ENCODE assay signal across 12 mouse cellular contexts in the genomic region with DNA sequence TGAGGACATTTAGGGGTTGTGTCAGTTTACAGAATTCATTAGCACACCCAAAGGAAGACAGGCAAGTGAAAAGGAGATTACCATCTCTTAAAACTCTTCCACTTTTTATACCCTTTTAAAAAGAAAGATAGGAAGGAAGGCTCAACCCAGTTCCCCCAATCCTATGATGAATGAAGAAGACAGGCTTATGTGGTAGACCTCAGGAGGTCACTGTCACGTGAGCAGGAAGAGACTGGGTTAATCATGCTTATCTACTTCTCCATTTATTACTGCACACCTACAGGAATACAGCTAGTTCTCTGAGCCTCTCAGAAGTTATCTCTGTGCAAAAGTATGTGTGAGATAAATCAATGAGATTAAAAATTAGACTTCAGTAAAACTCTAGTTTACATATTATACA.
"Had no signal": no experiment of that assay in that cellular context is flagged by ENCODE, and none has a peak within 500 bp of the region (broad histone marks: within the 10 kb centered on the region; RNA-seq: fewer than 3 reads in every experiment).

No protein-coding gene starts in this region.

- DNase-seq: lung, adult 2 months; lung, postnatal 14 days; lung, postnatal 36 days; right cerebral cortex, postnatal 25 days; right cerebral cortex, postnatal 4 days; spleen, adult 18-20 months; thymus, adult 2 months; thymus, postnatal 25 days; thymus, postnatal 4 days had no signal

- ATAC-seq: lung, postnatal 0 days; midbrain, embryonic 13.5 days; midbrain, embryonic 15.5 days had no signal
